Mouse (Mus musculus) thymus, postnatal 0 days (tissue): Measurements from ENCODE around the gene Atp13a2. TPM values are rescaled to one million over a fixed set of nuclear protein-coding genes. Genes with fewer than 3 reads are reported as not detected.
A peak's percentile ranks its signal among the peaks of the same experiment; 100 is the strongest.

ENCODE experiments used
- DNase-seq: peaks from one replicate; pipeline ENCODE4 v3.0.0-alpha.2; 2015; ENCODE audit warnings: low spot score
- polyA plus RNA-seq: library from polyadenylated mRNA; unstranded; fragments of >200 nt; fragmentation: Nextera tagmentation; extraction: Ambion mirVana; gene quantifications from 2 replicates; pipeline ENCODE4 v1.2.1, GENCODE M21; 2015

The Atp13a2 gene
- polyA plus RNA-seq, 1 experiment from 2014 or later, result 39.0 TPM

- DNase-seq, result no peak
Observed at GRCm38 (mm10) chr4:140961467-140962206, 25.0 kb upstream of the Atp13a2 start.

DNA sequence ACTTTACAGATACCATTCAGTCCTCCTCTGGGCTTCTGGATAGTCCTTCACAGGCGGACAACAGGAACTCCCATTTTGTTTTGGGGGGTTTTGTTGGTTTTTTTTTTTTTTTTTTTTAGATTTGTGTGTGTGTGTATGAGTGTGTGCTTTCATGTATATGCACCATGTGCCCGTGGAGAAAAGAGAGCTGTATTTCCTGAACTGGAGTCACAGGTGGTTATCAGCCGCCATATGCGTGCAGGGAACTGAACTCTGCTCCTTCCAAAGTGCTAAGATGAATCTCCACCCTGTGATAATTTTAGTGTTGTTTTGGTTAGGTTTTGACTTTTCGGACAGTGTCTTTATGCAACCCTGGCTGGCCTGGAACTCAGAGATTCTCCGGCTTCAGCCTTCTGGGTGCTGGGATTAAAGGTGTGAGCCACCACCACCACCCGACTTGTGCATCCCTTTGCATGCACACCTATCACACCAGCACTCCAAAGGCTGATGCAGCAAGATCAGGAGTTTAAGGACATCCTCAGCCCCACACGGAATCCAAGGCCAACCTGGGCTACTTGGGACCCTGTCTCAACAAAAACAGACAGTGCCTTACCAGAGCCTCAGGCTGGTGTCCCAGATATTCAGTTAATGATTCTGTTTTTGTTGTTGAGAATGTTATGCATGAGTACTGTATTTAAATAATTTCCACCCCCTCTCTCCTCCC, 24.3 kb upstream of the Atp13a2 start:
- DNase-seq, result no peak

- DNase-seq, result no peak
Observed at GRCm38 (mm10) chr4:140962950-140963349, 23.7 kb upstream of the Atp13a2 start.

DNA sequence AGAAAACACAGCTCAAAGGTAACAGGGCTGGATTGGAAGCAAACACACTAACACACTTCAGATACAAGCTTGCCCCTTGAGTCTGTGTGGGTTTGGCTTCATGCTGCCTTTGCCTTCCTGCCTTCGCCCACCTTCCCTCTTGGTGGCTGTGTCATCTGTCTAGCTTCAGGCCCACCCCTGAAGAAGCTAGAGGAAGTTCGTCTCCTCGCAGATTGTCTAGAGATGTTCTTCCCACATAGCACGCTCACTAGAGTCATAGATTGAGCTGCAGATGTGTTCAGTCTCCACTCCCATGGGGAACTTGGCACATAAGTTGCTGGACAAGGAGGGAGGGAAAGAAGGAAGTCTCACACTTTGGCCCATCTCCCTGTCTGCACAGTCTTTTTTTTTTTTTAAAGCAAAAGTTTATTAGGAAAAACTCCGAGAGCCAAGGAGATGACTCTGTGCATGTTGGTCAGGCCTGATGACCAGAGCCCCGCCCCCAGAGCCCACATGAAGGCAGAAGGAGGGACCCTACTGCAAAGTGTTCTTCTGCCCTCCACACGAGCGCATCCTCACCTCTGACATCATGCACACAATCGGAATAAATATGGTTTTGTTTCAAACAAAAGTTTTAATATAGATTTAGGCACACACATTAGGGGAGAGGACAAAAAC, 22.6 kb upstream of the Atp13a2 start:
- no peak for DNase-seq

DNA sequence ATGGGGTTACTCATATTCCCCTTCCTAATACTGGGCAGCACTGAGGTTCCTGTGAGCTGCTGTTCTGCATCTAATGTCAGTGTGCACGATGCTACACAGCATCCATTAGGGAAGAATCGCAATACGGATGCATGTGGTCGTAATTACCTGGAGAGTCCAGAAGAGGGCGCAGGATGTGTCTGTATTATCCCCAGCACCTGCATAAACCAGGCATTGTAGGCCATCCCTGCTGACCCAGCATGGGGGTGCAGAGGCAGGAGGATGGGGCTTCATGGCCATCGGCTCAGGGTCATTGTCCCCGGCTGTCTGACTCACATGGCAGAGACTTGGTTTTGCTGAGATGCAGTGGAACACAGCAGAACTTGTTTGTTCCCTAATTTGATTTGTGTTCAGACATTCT, 22.1 kb upstream of the Atp13a2 start:
- DNase-seq, result peak; percentile 71

- DNase-seq, result no peak
Observed at GRCm38 (mm10) chr4:140967386-140968159, 19.1 kb upstream of the Atp13a2 start.

GRCm38 (mm10) chr4:140971691-140972090, 15.0 kb upstream of the Atp13a2 start:
- no peak for DNase-seq

- DNase-seq, result no peak
Observed at GRCm38 (mm10) chr4:140974408-140974807, 12.3 kb upstream of the Atp13a2 start.

- no peak for DNase-seq
Observed at GRCm38 (mm10) chr4:140975356-140975755, 11.3 kb upstream of the Atp13a2 start.

DNA sequence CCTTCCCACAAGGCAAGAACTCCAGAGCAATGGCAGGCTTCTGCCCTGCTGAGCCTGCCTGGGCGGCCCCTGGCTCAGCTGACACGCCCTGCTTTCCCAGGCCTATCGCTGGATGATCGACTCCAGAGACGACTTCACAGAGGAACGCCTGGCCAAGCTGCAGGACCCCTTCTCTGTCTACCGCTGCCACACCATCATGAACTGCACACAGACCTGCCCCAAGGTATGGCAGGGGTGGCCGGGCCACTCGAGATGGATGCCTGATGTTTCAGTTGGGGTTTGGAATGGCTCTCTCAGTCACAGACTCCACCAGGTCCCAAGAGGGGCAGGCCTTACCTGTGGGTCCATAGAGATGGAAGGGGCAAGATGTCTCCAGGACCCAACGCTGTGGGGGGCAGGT, 9.4 kb upstream of the Atp13a2 start:
- DNase-seq, result no peak

GRCm38 (mm10) chr4:140977886-140978692, 8.6 kb upstream of the Atp13a2 start:
- no peak for DNase-seq

DNA sequence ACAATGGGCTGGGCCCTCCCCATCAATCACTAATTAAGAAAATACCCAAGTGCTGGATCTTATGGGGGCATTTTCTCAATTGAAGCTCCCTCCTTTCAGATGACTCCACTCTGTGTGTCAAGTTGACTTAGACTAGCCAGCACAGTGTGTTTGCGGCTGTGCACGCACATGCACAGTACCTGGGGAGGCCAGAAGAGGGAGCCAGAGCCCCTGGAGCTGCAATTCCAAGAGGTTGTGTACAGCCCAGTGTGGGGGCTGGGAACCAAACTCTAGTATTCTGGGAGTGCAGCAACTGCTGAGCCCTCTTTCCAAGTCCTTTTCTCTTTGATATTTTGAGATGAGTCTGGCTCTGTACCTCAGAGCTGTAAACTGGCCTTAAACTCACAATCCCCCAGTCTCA, 5.1 kb upstream of the Atp13a2 start:
- DNase-seq, result no peak

DNA sequence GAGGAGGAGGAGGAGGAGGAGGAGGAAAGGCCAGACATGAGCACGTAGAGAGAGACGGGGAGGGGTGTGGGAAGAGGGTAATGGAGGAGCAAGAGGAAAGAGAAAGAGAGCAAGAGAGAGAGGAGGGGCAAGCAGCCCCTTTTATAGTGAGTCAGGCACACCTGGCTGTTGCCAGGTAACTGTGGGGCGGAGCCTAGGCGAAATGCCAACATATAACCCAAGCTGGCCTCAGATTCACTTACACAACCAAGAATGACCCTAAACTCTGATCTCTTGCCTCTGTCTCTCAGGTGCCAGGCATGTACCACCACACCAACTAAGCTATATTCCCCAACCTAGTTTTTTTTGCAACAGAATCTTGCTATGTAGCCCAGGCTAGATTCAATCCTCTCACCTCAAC, 3.9 kb upstream of the Atp13a2 start:
- DNase-seq, result no peak

DNA sequence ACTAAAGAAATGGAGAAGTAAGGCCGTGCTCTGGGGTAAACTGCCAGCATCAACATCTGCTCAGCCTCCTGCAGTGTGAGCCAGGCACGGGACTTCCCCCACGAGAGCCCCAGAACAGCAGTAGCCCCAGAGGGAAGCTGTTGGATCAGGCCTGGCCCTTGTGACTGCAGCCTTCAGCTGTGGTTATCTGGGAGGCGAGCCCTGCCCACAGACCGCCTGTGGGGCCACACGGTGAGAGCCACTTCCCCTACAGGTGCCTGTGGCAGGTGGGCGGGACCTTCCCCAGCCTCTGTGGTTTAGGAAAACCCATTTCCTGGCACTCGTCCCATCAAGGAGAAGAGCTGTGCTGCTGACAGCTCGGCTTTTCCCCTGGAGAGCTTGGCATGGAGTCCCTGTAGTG, 3.2 kb upstream of the Atp13a2 start:
- peak; percentile 66 for DNase-seq

DNA sequence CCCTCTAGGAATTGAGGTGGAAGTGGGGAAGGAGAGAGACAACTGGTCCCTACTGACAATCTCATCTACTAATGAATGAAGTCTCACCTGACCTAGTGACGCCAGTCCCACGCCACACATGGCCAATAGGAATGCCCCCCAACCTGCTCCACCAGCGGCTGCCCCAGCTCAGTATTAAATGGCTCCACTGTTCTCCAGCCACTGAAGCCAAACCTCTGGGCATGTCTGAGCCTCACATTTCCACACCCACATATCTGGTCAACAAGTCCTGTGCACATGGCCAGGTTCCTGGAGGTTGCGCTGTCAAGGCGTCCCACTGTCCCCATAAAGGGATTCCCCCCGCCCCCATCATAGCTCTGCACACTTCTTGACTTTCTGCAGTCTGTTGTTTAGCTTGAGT, 2.1 kb upstream of the Atp13a2 start:
- no peak for DNase-seq

GRCm38 (mm10) chr4:140986024-140986710, 506 bp upstream of the Atp13a2 start:
- no peak for DNase-seq

- peak; percentile 28 for DNase-seq
Observed at GRCm38 (mm10) chr4:140987476-140987875, 803 bp downstream of the Atp13a2 start.

- no peak for DNase-seq
Observed at GRCm38 (mm10) chr4:140988706-140989290, 2.1 kb downstream of the Atp13a2 start.

- no peak for DNase-seq
Observed at GRCm38 (mm10) chr4:140989447-140989846, 2.8 kb downstream of the Atp13a2 start.

- no peak for DNase-seq
Observed at GRCm38 (mm10) chr4:140992215-140992614, 5.5 kb downstream of the Atp13a2 start.
